Mouse (Mus musculus): ENCODE data around the gene Gm2696.
"Not testable (repeated sequence)": the region's sequence is repeated elsewhere in the genome, so short reads cannot be mapped to it uniquely, and the experiment has no call there.

DNA sequence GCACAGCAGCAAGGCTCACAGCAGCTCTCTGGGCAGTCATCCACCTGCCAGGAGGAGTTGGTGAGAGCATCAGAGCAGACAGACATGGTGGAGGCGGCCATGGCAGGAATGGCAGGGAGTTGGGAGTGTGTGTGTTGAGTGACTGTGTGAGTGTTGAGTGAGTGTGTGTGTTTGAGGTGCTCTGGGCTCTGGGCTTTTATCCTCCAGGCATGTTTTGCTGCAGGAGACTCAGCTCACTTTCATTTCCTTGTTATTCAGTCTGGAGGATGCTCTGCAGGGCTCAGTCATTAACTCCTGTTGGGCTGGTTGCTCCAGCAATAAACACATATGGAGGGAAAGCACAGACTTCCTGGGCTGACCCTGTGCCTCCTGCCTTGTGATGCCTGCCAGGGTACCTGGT lies 37.6 kb upstream of the Gm2696 start, which contains the start of gene Gm7138:
- not testable (repeated sequence) for TF ChIP-seq CTCF, POLR2A (IDR thresholded peaks at IDR 0.05; ENCODE audit: extremely low read depth, insufficient read depth, low read length)
